Mouse (Mus musculus) MEL (cell line): Measurements from ENCODE around the gene Tspan18.

Source experiments
- CHD2 ChIP-seq: IDR thresholded peaks from 2 replicates; pipeline ENCODE4 v1.6.1; 2011; ENCODE audit warnings: low read length, improper control_type of control experiment
- CTCF ChIP-seq, 3 experiments: IDR thresholded peaks in 2 of 3; conservative IDR thresholded peaks in 1 of 3; 2 replicates each; pipeline ENCODE4 v1.5.1; 2011 to 2012; ENCODE audit warnings: low read length in 3 of 3, low read depth in 2 of 3, mild to moderate bottlenecking in 2 of 3, improper control_type of control experiment in 1 of 3, inconsistent platforms in 1 of 3, mixed read lengths in 1 of 3, moderate library complexity in 1 of 3; ENCODE audit not compliant: control insufficient read depth in 1 of 3, insufficient read depth in 1 of 3, poor library complexity in 1 of 3, severe bottlenecking in 1 of 3
- EP300 ChIP-seq, 2 experiments: IDR thresholded peaks; 2 replicates each; pipeline ENCODE4 v1.6.1; 2011; ENCODE audit warnings: improper control_type of control experiment in 2 of 2, low read length in 2 of 2, low read depth in 1 of 2, mild to moderate bottlenecking in 1 of 2
- HCFC1 ChIP-seq: IDR thresholded peaks from 2 replicates; pipeline ENCODE4 v1.6.1; 2012; ENCODE audit warnings: low read depth, mild to moderate bottlenecking, inconsistent platforms, low read length, improper control_type of control experiment, moderate library complexity
- KAT2A ChIP-seq: conservative IDR thresholded peaks from 2 replicates; pipeline ENCODE4 v1.6.1; 2012; ENCODE audit warnings: low read depth, low read length, improper control_type of control experiment, inconsistent platforms
- MEF2A ChIP-seq: IDR thresholded peaks from 2 replicates; pipeline ENCODE4 v1.6.1; 2014; ENCODE audit warnings: low read depth, mild to moderate bottlenecking, inconsistent platforms, low read length, improper control_type of control experiment; ENCODE audit not compliant: poor library complexity, insufficient replicate concordance, severe bottlenecking; ENCODE audit errors: extremely low read depth
- POLR2A ChIP-seq, 2 experiments: IDR thresholded peaks; 2 replicates each; pipeline ENCODE4 v1.6.1; 2011 to 2012; ENCODE audit warnings: low read length in 2 of 2, mild to moderate bottlenecking in 2 of 2, control low read depth in 1 of 2, improper control_type of control experiment in 1 of 2, low read depth in 1 of 2, moderate library complexity in 1 of 2; ENCODE audit not compliant: control insufficient read depth in 1 of 2, insufficient read depth in 1 of 2, poor library complexity in 1 of 2
- RCOR1 ChIP-seq: IDR thresholded peaks from 2 replicates; pipeline ENCODE4 v1.6.1; 2012; ENCODE audit warnings: low read depth, mild to moderate bottlenecking, inconsistent platforms, low read length, improper control_type of control experiment
- TAL1 ChIP-seq: IDR thresholded peaks from 2 replicates; pipeline ENCODE4 v1.6.1; 2012; ENCODE audit warnings: mild to moderate bottlenecking, inconsistent platforms, low read length, moderate library complexity, mixed read lengths
- TBP ChIP-seq: IDR thresholded peaks from 2 replicates; pipeline ENCODE4 v1.8.0; 2011; ENCODE audit warnings: low read depth, low read length, improper control_type of control experiment
- ZKSCAN1 ChIP-seq: IDR thresholded peaks from 2 replicates; pipeline ENCODE4 v1.6.1; 2012; ENCODE audit warnings: low read depth, mild to moderate bottlenecking, inconsistent platforms, low read length, improper control_type of control experiment, moderate library complexity

- TF ChIP-seq ZKSCAN1 (no peak), EP300 (IDR thresholded peaks at IDR 0.05; ENCODE audit: low read depth in 1 of 2, low read length in 2 of 2) (no peak), POLR2A (IDR thresholded peaks at IDR 0.05; ENCODE audit: control insufficient read depth in 1 of 2, insufficient read depth in 1 of 2, low read depth in 1 of 2, low read length in 2 of 2, poor library complexity in 1 of 2) (no peak), CTCF (IDR thresholded peaks at IDR 0.05 in 2 of 3, conservative IDR thresholded peaks at IDR 0.05 in 1 of 3; ENCODE audit: control insufficient read depth in 1 of 3, insufficient read depth in 1 of 3, low read depth in 2 of 3, low read length in 3 of 3, poor library complexity in 1 of 3, severe bottlenecking in 1 of 3) (no peak), CHD2 (no peak), TAL1 (no peak), TBP (no peak), KAT2A (no peak), RCOR1 (no peak), MEF2A (no peak), HCFC1 (no peak)
Observed at GRCm38 (mm10) chr2:93291186-93291926, 42.9 kb downstream of the Tspan18 start.
